Mouse (Mus musculus): ENCODE data around the gene Ankfy1.

- TF ChIP-seq CTCF (IDR thresholded peaks at IDR 0.05; ENCODE audit: low read depth) (no peak), EP300 (IDR thresholded peaks at IDR 0.05; ENCODE audit: low read depth) (no peak)
Measured at GRCm38 (mm10) chr11:72770816-72771215, 81.0 kb downstream of the Ankfy1 start.
